Mouse (Mus musculus): ENCODE results near the gene Csnk1g2. TPM values are rescaled to one million over a fixed set of nuclear protein-coding genes. Genes with fewer than 3 reads are reported as not detected.

The Csnk1g2 gene
- total RNA-seq, 2 experiments from 2014 or later: 31.4 to 50.1 TPM

- peak; percentile 81 for ATAC-seq (replicated peaks; ENCODE audit: low FRiP score, poor library complexity, severe bottlenecking)
Observed at GRCm38 (mm10) chr10:80658841-80659202, 36.2 kb downstream of the Csnk1g2 start.

DNA sequence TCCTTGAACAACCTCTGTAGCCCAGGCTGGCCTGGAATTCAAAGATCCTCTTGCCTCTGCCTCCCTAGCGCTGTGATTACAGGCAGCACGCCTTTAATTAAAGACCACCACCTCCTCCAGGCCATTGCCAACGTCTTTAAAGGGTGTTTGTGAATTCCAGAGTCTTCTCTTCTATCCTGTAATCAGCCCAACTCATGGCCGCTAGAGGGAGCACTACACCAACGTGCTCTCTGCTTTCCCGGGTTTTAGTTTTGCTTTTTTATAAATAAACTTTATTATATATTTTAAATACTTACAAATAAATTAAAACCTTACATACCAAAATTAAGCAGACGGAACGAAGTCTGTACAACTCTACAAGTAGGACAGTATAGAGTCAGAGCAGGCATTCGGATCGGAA lies 36.6 kb downstream of the Csnk1g2 start:
- peak; percentile 52 for ATAC-seq (replicated peaks; ENCODE audit: low FRiP score, poor library complexity, severe bottlenecking)

GRCm38 (mm10) chr10:80661149-80661548 lies 38.5 kb downstream of the Csnk1g2 start:
- no peak for ATAC-seq (replicated peaks; ENCODE audit: low FRiP score, poor library complexity, severe bottlenecking)

- no peak for ATAC-seq (replicated peaks; ENCODE audit: low FRiP score, poor library complexity, severe bottlenecking)
Observed at GRCm38 (mm10) chr10:80663485-80664196, 41.0 kb downstream of the Csnk1g2 start.

DNA sequence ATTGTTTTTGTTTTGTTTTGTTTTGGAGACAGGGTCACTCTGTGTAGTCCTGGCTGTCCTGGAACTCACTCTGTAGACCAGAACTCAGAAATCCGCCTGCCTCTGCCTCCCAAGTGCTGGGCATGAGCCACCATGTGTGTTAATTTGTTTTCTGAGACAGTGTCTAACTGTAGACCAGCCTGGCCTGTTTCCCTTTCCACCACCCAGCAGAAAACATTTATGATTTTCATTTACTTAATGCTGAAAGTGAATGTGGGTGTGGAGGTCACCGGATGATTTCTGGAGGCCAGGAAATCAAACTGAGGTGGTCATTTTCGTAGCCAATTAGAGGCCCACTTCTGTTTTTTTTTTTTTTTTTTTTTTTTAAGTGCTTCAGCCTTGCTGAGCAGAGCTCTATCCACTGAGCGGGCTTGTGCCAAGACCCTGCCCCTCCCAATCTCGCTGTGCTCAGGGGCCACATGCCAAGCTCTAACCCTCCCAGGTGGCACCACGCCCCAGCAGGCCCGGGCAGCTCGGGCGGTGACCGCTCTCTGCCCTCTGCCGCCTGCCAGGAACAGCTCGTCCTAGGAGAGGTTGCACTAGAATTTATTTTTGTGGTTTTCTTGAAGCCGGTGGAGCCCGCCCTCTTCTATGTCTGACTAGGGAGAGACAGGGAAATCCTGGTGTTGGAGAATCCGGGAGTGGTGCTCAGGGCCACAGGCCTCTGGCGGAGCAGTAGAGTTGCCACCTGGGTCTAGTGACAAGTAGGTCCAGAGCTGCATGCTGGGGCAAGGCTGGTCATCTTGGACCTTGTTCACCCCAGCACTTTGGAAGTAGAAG lies 41.8 kb downstream of the Csnk1g2 start:
- peak; percentile 86 for ATAC-seq (replicated peaks; ENCODE audit: low FRiP score, poor library complexity, severe bottlenecking)

DNA sequence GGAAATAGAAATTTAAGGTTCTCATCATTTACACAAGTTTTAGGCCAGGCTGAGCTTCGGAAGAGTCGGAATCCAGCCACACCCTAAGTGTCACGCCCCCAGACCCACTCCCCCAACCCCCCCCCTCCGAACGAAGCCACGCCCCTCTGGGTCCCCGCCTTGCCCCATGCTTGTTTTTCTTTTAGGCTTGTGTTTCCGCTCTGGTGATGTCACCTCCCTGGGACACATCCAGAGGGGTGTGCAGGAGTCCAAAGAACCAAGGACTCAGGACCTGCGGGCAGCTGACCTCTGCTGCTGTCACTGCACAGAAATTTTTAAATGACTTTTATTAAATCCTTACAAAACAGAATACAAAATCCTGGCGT lies 42.4 kb downstream of the Csnk1g2 start:
- ATAC-seq (replicated peaks; ENCODE audit: low FRiP score, poor library complexity, severe bottlenecking): no peak

GRCm38 (mm10) chr10:80665459-80665858 lies 42.8 kb downstream of the Csnk1g2 start:
- ATAC-seq (replicated peaks; ENCODE audit: low FRiP score, poor library complexity, severe bottlenecking): no peak

- no peak for ATAC-seq (replicated peaks; ENCODE audit: low FRiP score, poor library complexity, severe bottlenecking)
Observed at GRCm38 (mm10) chr10:80665981-80666733, 43.5 kb downstream of the Csnk1g2 start.

GRCm38 (mm10) chr10:80666837-80667412 lies 44.3 kb downstream of the Csnk1g2 start:
- ATAC-seq (replicated peaks; ENCODE audit: low FRiP score, poor library complexity, severe bottlenecking): no peak

- no peak for ATAC-seq (replicated peaks; ENCODE audit: low FRiP score, poor library complexity, severe bottlenecking)
Observed at GRCm38 (mm10) chr10:80668614-80669013, 46.0 kb downstream of the Csnk1g2 start.

- no peak for ATAC-seq (replicated peaks; ENCODE audit: low FRiP score, poor library complexity, severe bottlenecking)
Observed at GRCm38 (mm10) chr10:80669018-80669417, 46.4 kb downstream of the Csnk1g2 start.

GRCm38 (mm10) chr10:80669737-80670485 lies 47.3 kb downstream of the Csnk1g2 start:
- no peak for ATAC-seq (replicated peaks; ENCODE audit: low FRiP score, poor library complexity, severe bottlenecking)

- ATAC-seq (replicated peaks; ENCODE audit: low FRiP score, poor library complexity, severe bottlenecking): no peak
Observed at GRCm38 (mm10) chr10:80670531-80670930, 47.9 kb downstream of the Csnk1g2 start.

DNA sequence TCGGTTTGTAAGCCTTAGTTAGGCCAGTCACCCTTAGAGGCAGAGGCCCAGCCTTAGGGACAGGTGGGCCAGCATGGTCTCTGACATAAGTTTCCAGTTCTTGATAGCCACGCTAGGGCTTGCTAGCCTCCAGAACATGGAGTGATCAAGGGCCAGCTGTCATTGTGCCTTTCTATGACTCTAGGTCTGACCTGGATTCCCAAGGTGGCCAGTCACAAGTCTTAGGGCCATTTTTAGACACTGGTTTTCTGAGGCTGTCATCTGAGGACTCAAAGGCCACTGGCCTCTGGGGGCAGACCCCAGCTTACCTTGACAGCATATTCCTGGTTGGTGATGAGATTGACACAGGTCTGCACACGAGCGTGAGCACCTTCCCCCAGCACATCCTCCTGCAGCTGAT lies 48.6 kb downstream of the Csnk1g2 start:
- ATAC-seq (replicated peaks; ENCODE audit: low FRiP score, poor library complexity, severe bottlenecking): no peak

- ATAC-seq (replicated peaks; ENCODE audit: low FRiP score, poor library complexity, severe bottlenecking): no peak
Observed at GRCm38 (mm10) chr10:80671936-80672690, 49.5 kb downstream of the Csnk1g2 start.

DNA sequence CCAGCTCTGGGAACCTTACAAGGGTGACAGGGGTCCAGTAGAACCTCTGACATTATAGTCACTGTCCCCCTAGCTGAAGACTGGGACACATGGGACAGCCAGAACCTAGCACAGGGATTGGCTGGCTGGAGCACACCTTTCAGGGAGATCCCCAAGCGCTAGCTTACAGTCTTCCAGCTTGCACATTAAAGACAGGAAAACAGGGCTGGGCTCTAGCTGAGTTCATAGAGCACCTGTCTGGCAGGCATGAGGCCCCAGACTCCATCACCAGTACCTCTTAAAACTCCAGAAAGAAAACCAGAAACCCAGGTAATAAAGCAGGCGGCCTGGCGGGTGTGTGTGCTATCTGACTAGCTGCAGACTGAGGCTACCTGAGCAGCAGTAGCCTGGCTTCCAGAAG lies 51.1 kb downstream of the Csnk1g2 start:
- ATAC-seq (replicated peaks; ENCODE audit: low FRiP score, poor library complexity, severe bottlenecking): no peak

DNA sequence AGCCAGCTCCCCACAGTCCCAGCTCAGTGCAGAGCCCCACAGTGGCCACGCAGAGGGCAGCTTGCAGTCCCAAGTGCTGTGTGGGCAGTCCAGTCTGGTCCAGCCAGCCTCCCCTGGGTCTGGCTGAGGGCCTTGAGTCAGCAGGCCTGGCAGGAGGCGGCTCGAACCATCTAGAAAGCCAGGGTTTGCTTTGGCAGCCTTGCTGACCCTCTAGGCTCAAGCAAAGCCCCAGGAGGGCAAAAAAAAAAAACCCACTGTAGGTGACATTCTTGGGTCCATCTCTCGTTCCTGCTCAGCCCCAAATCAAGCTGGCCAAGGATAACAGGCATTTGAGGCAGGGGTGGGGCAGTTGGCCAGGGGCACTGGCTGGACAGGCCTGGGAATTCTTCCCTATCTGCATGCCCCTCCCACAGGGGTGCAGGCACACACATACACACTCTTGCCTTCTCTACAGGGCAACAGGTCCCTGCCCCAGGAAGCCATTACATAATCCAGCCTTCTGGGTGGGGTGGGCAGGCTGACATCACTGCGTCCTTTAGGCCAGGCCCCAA lies 51.6 kb downstream of the Csnk1g2 start:
- no peak for ATAC-seq (replicated peaks; ENCODE audit: low FRiP score, poor library complexity, severe bottlenecking)

DNA sequence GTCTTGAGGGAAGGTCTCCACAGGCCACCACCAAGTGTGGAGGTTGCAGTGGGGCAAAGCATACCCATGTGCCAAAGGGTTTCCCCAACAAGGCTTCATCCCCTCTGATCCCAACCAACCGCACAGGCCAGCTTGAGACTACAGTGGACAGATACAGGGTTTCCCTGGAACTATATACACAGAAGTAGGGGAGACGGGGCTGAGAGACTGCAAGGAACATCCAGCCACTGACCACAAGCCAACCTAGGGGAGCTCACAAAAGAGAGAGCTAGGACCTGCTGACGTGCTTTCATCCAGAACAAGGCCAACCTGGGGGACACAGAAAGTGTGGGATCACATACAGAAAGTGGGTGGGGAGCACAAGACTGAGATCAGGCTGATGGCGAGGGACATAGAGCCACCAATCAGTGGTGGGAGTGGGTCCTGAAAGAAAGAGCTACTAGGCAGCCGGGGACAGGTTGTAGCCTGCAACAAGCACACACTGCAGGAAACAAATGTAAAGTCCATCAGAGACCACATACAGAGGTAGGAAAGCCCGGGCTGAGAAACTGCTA lies 52.3 kb downstream of the Csnk1g2 start:
- ATAC-seq (replicated peaks; ENCODE audit: low FRiP score, poor library complexity, severe bottlenecking): no peak

Measured in erythroid progenitor cell, adult 5-6 weeks (primary cell).